Mouse (Mus musculus) embryonic fibroblast, embryonic 13.5 days (primary cell): ENCODE measurements around the gene Tmem59l. TPM values are rescaled to one million over a fixed set of nuclear protein-coding genes. Genes with fewer than 3 reads are reported as not detected.

ENCODE experiments used
- H3K27ac ChIP-seq: 2 replicates; pipeline ENCODE4 v1.5.1; 2012; ENCODE audit warnings: low read length, control low read depth, inconsistent platforms; ENCODE audit not compliant: insufficient read depth
- H3K4me1 ChIP-seq: 2 replicates; pipeline ENCODE4 v1.6.1; 2011; ENCODE audit warnings: low read length; ENCODE audit not compliant: control insufficient read depth, insufficient read depth
- H3K4me3 ChIP-seq: 2 replicates; pipeline ENCODE4 v1.5.1; 2011; ENCODE audit warnings: mild to moderate bottlenecking, control low read depth, low read length; ENCODE audit not compliant: insufficient read depth
- CTCF ChIP-seq: IDR thresholded peaks from 2 replicates; pipeline ENCODE4 v1.5.1; 2011; ENCODE audit warnings: mild to moderate bottlenecking, control low read depth, low read length, moderate library complexity, borderline replicate concordance; ENCODE audit not compliant: insufficient read depth
- POLR2A ChIP-seq: IDR thresholded peaks from 2 replicates; pipeline ENCODE4 v1.6.1; 2011; ENCODE audit warnings: low read depth, mild to moderate bottlenecking, control low read depth, low read length, moderate library complexity
- polyA plus RNA-seq: library from polyadenylated mRNA; stranded (reverse); fragments of >200 nt; gene quantifications from 2 replicates; pipeline ENCODE4 v1.2.4, GENCODE M21; 2011; ENCODE audit warnings: low read depth; ENCODE audit not compliant: missing spikeins, insufficient read length

The Tmem59l gene
- polyA plus RNA-seq, 1 experiment: 0.58 TPM

DNA sequence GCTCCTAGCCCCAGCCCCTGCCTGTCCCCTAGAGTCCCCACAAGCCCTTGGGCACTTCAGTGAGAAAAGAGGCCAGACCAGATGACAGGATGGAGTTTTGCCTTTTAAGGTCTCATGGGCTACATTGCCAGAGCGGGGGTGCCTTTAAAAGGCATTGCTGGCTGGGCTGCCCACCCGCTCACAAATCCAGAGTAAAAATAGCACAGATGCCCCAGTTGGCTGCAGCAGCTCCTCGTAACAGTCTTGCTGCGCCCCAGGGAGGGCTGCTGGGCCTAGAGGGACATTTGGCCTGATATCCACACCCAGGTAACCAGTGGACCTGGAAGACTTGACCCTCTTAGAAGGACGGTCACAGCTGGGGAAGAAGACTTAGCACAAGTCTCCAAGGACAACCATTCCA, 33.3 kb downstream of the Tmem59l start:
- TF ChIP-seq CTCF (no peak), POLR2A (no peak)
- H3K4me3 ChIP-seq: no peak overlapping the region
- no peak overlapping the region for H3K27ac ChIP-seq
- H3K4me1 ChIP-seq: no peaks in the 10 kb centered on the region

GRCm38 (mm10) chr8:70452196-70452966, 34.8 kb downstream of the Tmem59l start:
- Histone ChIP-seq H3K4me3 (no peak overlapping the region), H3K27ac (no peak overlapping the region), H3K4me1 (no peaks in the 10 kb centered on the region)
- TF ChIP-seq POLR2A (no peak), CTCF (no peak)

DNA sequence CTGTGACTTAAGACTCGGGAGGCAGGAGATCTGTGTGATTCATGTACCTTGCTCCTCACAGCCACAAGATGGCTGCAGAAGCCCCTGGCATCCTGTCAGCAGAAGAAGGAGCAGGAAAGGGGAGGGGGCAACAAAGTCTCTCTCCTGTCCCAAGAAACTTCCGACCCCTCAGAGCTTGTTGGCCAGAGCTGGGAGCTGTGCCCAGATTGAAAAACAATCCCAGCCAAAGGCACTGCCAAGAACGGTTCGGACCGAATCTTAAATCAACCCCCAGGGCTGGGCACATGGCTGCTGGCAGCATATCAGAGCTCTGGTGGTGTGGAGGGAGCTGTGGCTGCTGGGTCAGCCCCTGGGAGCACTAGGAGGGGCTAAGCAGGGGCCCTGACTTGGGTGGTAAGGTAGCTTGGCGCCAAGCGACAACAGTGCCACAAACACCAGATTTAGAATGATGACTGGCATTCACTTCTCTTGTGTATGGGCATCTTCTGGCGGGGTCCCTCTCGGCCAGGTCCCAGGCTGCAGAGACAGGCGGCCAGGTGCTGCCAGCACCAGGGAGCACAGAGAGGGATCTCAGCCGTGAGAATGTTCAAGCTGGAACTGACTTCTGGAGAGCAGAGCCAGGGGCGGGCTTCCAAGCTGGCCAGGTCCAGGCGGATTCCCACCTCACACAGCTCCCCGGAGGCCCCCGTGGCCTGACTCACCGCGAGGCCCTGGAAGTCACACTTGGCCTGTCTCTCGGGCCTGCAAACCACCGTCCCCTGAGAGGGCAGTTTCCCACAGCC, 39.3 kb downstream of the Tmem59l start:
- H3K4me1 ChIP-seq: no peaks in the 10 kb centered on the region
- no peak overlapping the region for H3K4me3 ChIP-seq
- no peak for TF ChIP-seq CTCF
- H3K27ac ChIP-seq: 0 out of 2 replicates have a peak overlapping the region, but pooled peaks have one; percentile 14

DNA sequence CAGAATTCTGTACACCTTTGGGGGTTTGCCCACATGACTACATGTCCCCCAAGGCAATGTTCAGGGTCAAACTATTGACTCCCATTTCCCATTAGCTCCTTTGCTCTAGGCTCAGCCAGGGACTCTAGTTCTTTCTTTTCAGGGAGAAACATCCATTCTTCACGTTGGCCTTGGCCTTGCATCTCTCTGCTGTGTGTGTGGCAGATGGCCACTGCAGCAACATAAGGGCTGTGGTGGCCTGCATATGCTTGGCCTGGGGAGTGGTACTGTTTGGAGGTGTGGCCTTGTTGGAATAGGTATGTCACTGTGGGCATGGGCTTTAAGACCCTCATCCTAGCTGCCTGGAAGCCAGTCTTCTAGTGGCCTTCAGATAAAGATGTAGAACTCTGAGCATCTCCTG, 41.2 kb downstream of the Tmem59l start:
- no peaks in the 10 kb centered on the region for H3K4me1 ChIP-seq
- no peak overlapping the region for H3K27ac ChIP-seq
- no peak overlapping the region for H3K4me3 ChIP-seq
- TF ChIP-seq CTCF (no peak), POLR2A (no peak)

GRCm38 (mm10) chr8:70443326-70443725, 43.8 kb downstream of the Tmem59l start:
- Histone ChIP-seq H3K4me3 (no peak overlapping the region), H3K4me1 (no peaks in the 10 kb centered on the region), H3K27ac (no peak overlapping the region)
- no peak for TF ChIP-seq POLR2A
- no peak for TF ChIP-seq CTCF

GRCm38 (mm10) chr8:70441565-70441964, 45.6 kb downstream of the Tmem59l start:
- no peak for TF ChIP-seq POLR2A
- no peak for TF ChIP-seq CTCF
- H3K27ac ChIP-seq: no peak overlapping the region
- no peak overlapping the region for H3K4me3 ChIP-seq
- no peaks in the 10 kb centered on the region for H3K4me1 ChIP-seq

- no peak overlapping the region for H3K27ac ChIP-seq
- H3K4me1 ChIP-seq: no peaks in the 10 kb centered on the region
- H3K4me3 ChIP-seq: no peak overlapping the region
- TF ChIP-seq CTCF (no peak), POLR2A (no peak)
Observed at GRCm38 (mm10) chr8:70440246-70440645, 46.9 kb downstream of the Tmem59l start.

DNA sequence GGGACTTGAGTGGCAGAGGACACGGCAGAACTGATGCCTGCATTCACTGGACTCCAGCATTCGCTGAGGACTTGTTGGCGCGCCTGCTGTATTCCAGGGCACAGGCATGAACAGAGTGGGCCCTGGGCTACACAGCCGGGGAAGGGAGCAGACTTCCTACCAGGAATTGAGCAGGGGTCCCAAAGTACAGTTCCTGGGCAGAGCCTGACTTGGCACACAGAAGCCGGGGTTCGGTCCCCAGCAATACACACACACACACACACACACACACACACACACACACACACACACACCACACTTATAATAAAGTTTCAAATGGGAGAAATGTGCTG, 47.3 kb downstream of the Tmem59l start:
- TF ChIP-seq CTCF: no peak
- TF ChIP-seq POLR2A: no peak
- Histone ChIP-seq H3K27ac (no peak overlapping the region), H3K4me1 (no peaks in the 10 kb centered on the region), H3K4me3 (peak overlapping the region; percentile 27)

DNA sequence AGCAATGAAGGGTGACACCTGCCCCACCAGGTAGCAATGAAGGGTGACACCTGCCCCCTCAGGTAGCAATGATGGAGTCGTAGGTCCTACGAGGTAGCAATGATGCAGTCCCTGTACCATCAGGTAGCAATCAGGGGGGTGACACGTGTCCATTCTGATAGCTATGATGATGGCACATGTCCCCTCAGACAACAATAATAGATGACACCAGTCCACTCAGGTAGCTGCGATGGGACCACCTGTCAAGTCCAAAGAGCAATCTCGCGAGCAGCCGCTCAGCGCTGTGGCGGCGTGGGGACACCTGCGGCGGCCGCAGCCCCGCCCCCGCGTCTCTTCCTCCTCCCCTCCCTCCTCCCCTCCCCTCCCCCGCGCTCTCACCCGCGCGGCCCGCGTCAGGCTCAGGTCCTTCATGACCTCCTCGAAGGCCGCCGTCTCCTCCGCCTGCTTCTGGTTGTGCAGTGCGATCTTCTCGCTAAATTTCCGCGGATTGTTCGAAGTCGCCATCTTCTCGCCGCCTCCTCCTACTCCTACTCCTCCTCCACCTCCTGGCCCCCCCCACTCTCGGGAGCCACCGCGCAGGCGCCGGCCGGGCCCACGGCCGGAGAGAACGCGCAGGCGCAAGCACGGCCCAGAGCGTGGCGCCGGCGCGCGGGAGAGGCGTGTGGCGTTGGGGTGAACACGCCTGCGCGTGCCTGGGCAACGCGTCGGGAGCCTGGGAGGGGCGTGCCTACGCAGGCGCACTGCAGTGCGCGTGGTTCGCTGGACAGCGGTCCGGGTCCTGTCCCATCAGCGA, 47.9 kb downstream of the Tmem59l start, which contains the start of gene Crtc1:
Gene Crtc1 (minus strand): TSS at position 525 of the 793 bp plus-strand sequence.
- TF ChIP-seq POLR2A (peak; percentile 93), CTCF (no peak)

GRCm38 (mm10) chr8:70438423-70438822, 48.7 kb downstream of the Tmem59l start:
- Histone ChIP-seq H3K4me1 (no peaks in the 10 kb centered on the region), H3K27ac (no peak overlapping the region), H3K4me3 (peak overlapping the region; percentile 81; the same call in 1 of the 2 replicates)
- TF ChIP-seq CTCF: no peak
- TF ChIP-seq POLR2A: no peak

More for the DNA sequence above, 47.9 kb downstream of the Tmem59l start, which contains the start of gene Crtc1:
- Histone ChIP-seq H3K4me1 (no peaks in the 10 kb centered on the region), H3K27ac (no peak within 1 kb of the TSS), H3K4me3 (peak within 1 kb of the TSS; percentile 81)
